Mouse (Mus musculus) limb, embryonic 15.5 days (tissue): Measurements from ENCODE around the gene Chka. TPM values are rescaled to one million over a fixed set of nuclear protein-coding genes. Genes with fewer than 3 reads are reported as not detected.
A peak's percentile ranks its signal among the peaks of the same experiment; 100 is the strongest.

Experiments
- ATAC-seq: fragments of 200-750 bp; cut with Nextera tagmentation; 2 replicates; pipeline ENCODE4 v1.8.0; 2017; ENCODE audit warnings: low read depth, moderate TSS enrichment; ENCODE audit not compliant: insufficient number of reproducible peaks, low FRiP score, low TSS enrichment
- H3K27ac ChIP-seq: fragments of 300-500 bp; sonication (generic); 2 replicates; pipeline ENCODE4 v1.5.1; 2015; ENCODE audit warnings: moderate library complexity, mild to moderate bottlenecking, inconsistent platforms
- H3K27me3 ChIP-seq: fragments of 300-500 bp; sonication (generic); 2 replicates; pipeline ENCODE4 v1.6.1; 2015; ENCODE audit warnings: inconsistent platforms
- H3K36me3 ChIP-seq: fragments of 300-500 bp; sonication (generic); 2 replicates; pipeline ENCODE4 v1.6.1; 2015; ENCODE audit warnings: inconsistent platforms
- H3K4me1 ChIP-seq: fragments of 300-500 bp; sonication (generic); 2 replicates; pipeline ENCODE4 v1.6.1; 2015; ENCODE audit warnings: inconsistent platforms
- H3K4me2 ChIP-seq: fragments of 300-500 bp; sonication (generic); 2 replicates; pipeline ENCODE4 v1.6.1; 2015; ENCODE audit warnings: mild to moderate bottlenecking, inconsistent platforms
- H3K4me3 ChIP-seq: fragments of 300-500 bp; sonication (generic); 2 replicates; pipeline ENCODE4 v1.5.1; 2015; ENCODE audit warnings: mild to moderate bottlenecking, inconsistent platforms
- H3K9ac ChIP-seq: fragments of 300-500 bp; sonication (generic); 2 replicates; pipeline ENCODE4 v1.6.1; 2015; ENCODE audit warnings: inconsistent platforms
- H3K9me3 ChIP-seq: fragments of 300-500 bp; sonication (generic); 2 replicates; pipeline ENCODE4 v1.6.1; 2016; ENCODE audit warnings: inconsistent platforms
- WGBS: fragments of 180-500 bp; shearing (Covaris S2); methylation state at CpG from one replicate; pipeline ENCODE4 v1.1.7; 2015; 5-methylcytosine and 5-hydroxymethylcytosine counted together
- polyA plus RNA-seq: library from polyadenylated mRNA; unstranded; fragments of >200 nt; fragmentation: Nextera tagmentation; extraction: Ambion mirVana; gene quantifications from 2 replicates; pipeline ENCODE4 v1.2.1, GENCODE M21; 2015

Chka gene
- polyA plus RNA-seq, 1 experiment from 2014 or later = 32.3 TPM

GRCm38 (mm10) chr19:3942315-3942714 is 90.7 kb downstream of the Chka start:
- peaks cover 7% of the 10 kb centered on the region for H3K4me1 ChIP-seq
- ATAC-seq = no peak
- H3K36me3 ChIP-seq = no peaks in the 10 kb centered on the region
- 79% methylated on average over 7 of the region's 7 CpGs for WGBS
- H3K27me3 ChIP-seq = 0 out of 2 replicates have a peak, but pooled peaks cover 5% of the 10 kb centered on the region
- no peak overlapping the region for H3K4me3 ChIP-seq
- no peak overlapping the region for H3K9ac ChIP-seq
- no peaks in the 10 kb centered on the region for H3K9me3 ChIP-seq
- no peak overlapping the region for H3K27ac ChIP-seq
- H3K4me2 ChIP-seq = no peak overlapping the region

GRCm38 (mm10) chr19:3942986-3943735 is 91.6 kb downstream of the Chka start:
- H3K9ac ChIP-seq = no peak overlapping the region
- WGBS = 24% methylated on average over 27 of the region's 27 CpGs
- 0 out of 2 replicates have a peak, but pooled peaks have one; percentile 20 for ATAC-seq
- H3K4me3 ChIP-seq = no peak overlapping the region
- no peaks in the 10 kb centered on the region for H3K36me3 ChIP-seq
- H3K9me3 ChIP-seq = no peaks in the 10 kb centered on the region
- peaks cover 7% of the 10 kb centered on the region for H3K4me1 ChIP-seq
- H3K4me2 ChIP-seq = peak overlapping the region; percentile 30
- no peak overlapping the region for H3K27ac ChIP-seq
- 0 out of 2 replicates have a peak, but pooled peaks cover 5% of the 10 kb centered on the region for H3K27me3 ChIP-seq

Other genes with a start within 250 kb of the Chka start
- 6.6 and 6.8 TPM in 2 replicates for gene Lrp5, start 165.2 kb upstream of the Chka start, polyA plus RNA-seq
- 60.5 and 69.0 TPM in 2 replicates for gene 1810055G02Rik, start 143.5 kb upstream of the Chka start, polyA plus RNA-seq
- gene Kmt5b, start 84.4 kb upstream of the Chka start, polyA plus RNA-seq = 25.2 and 29.0 TPM in 2 replicates
- 46.3 and 52.4 TPM in 2 replicates for gene Tcirg1, start 55.4 kb downstream of the Chka start, polyA plus RNA-seq
- gene Ndufs8, start 61.0 kb downstream of the Chka start, polyA plus RNA-seq = 244 and 254 TPM in 2 replicates
- 2.7 and 4.2 TPM in 2 replicates for gene Aldh3b1, start 78.0 kb downstream of the Chka start, polyA plus RNA-seq
- gene Unc93b1, start 83.4 kb downstream of the Chka start, polyA plus RNA-seq = 26.1 and 30.5 TPM in 2 replicates
- 3.7 and 6.7 TPM in 2 replicates for gene Aldh3b3, start 106.9 kb downstream of the Chka start, polyA plus RNA-seq
- gene Aldh3b2, start 120.6 kb downstream of the Chka start, polyA plus RNA-seq = 35.9 and 37.2 TPM in 2 replicates
- gene Acy3, start 134.8 kb downstream of the Chka start, polyA plus RNA-seq = 5.9 and 7.5 TPM in 2 replicates
- gene Tbx10, start 141.0 kb downstream of the Chka start, polyA plus RNA-seq = not detected in 2 replicates
- 31.5 and 33.4 TPM in 2 replicates for gene Nudt8, start 148.8 kb downstream of the Chka start, polyA plus RNA-seq
- 3.3 and 3.5 TPM in 2 replicates for gene Gm49405, start 148.9 kb downstream of the Chka start, polyA plus RNA-seq
- 3.8 and 4.4 TPM in 2 replicates for gene Doc2g, start 151.5 kb downstream of the Chka start, polyA plus RNA-seq
- gene Ndufv1, start 161.0 kb downstream of the Chka start, polyA plus RNA-seq = 193 and 209 TPM in 2 replicates
- 488 and 537 TPM in 2 replicates for gene Gstp1, start 186.2 kb downstream of the Chka start, polyA plus RNA-seq
- 1.4 and 2.3 TPM in 2 replicates for gene Gstp2, start 194.2 kb downstream of the Chka start, polyA plus RNA-seq
- 0.46 and 0.65 TPM in 2 replicates for gene Gstp3, start 207.8 kb downstream of the Chka start, polyA plus RNA-seq
- not detected in 2 replicates for gene Cabp2, start 229.8 kb downstream of the Chka start, polyA plus RNA-seq
- 82.7 and 85.6 TPM in 2 replicates for gene Cdk2ap2, start 245.4 kb downstream of the Chka start, polyA plus RNA-seq
- gene Pitpnm1, start 248.2 kb downstream of the Chka start, polyA plus RNA-seq = 5.6 and 6.2 TPM in 2 replicates